Comparison of ENCODE assay signal across 10 mouse cellular contexts in the genomic region with DNA sequence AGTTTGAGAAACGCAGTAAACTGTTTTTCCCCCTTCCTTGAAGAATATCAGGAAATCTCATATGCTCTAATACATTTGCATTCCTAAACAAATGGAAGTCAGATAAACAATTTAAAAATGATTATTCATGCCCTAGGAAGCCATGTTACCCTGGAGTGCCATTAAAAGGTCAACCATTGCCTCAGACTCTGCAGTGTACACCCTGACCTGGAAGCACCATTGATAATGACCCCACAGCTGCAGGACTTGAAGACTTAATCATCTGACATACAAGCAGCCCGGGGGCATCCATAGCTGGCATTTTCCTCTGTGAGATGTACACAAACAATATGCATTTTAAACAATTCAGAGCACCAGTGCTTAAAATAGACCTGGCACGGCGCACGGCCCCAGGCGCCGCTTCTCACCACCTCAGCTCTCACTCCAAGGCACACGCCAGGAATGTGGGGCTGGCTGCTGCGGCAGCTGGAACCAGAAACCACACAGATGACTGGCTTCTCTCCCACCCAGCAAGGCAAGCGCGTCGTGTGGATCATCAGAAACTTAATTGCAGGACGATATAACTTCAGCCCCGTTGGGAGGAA.
DNase-seq lines count a peak whose midpoint lies in the region; ATAC-seq and TF ChIP-seq lines count a peak whose summit lies in the region.
"Had no signal": no experiment of that assay in that cellular context is flagged by ENCODE, and none has a peak within 500 bp of the region (broad histone marks: within the 10 kb centered on the region; RNA-seq: fewer than 3 reads in every experiment).

No protein-coding gene starts in this region.

- no peak overlapping the region for H3K4me2 ChIP-seq in limb, embryonic 13.5 days (replicated peaks)
- no peak overlapping the region for H3K4me2 ChIP-seq in hindbrain, postnatal 0 days (ENCODE audit: low read depth, low read length)
- H3K4me2 ChIP-seq: neural tube, embryonic 12.5 days had no signal

- no peak overlapping the region for H3K9ac ChIP-seq in limb, embryonic 13.5 days
- no peak overlapping the region for H3K9ac ChIP-seq in hindbrain, postnatal 0 days (replicated peaks; ENCODE audit: low read length)
- H3K9ac ChIP-seq: neural tube, embryonic 12.5 days had no signal

- ATAC-seq in limb, embryonic 13.5 days (ENCODE audit: low FRiP score, low read depth): peak; percentile 75
- ATAC-seq in hindbrain, postnatal 0 days: no peak
- ATAC-seq in erythroid progenitor cell, adult 5-6 weeks (replicated peaks; ENCODE audit: low FRiP score, poor library complexity, severe bottlenecking): no peak

- no peaks in the 10 kb centered on the region for H3K9me3 ChIP-seq in limb, embryonic 13.5 days
- no peaks in the 10 kb centered on the region for H3K9me3 ChIP-seq in limb, embryonic 10.5 days (replicated peaks)
- H3K9me3 ChIP-seq in hindbrain, postnatal 0 days (ENCODE audit: low read length): no peaks in the 10 kb centered on the region
- H3K9me3 ChIP-seq: neural tube, embryonic 12.5 days had no signal

- intact Hi-C loops in gastrocnemius, postnatal 14 days (cut with DNase I; ENCODE audit: low total_unique reads): no loop called here

- peak; percentile 20 to 23 for DNase-seq in cerebellum, postnatal 14 days
- no peak for DNase-seq in cerebellum, adult 18-20 months
- no peak for DNase-seq in limb, embryonic 10.5 days (ENCODE audit: low spot score)
- peak; percentile 49 for DNase-seq in gastrocnemius, postnatal 14 days
- DNase-seq in hindbrain, postnatal 0 days (ENCODE audit: low spot score): peak; percentile 10
- no peak for DNase-seq in spleen, postnatal 14 days (ENCODE audit: low spot score in 2 of 2)
- DNase-seq: liver had no signal

- peaks cover 4% of the 10 kb centered on the region; the same call in 1 of the 2 replicates for H3K4me1 ChIP-seq in limb, embryonic 13.5 days
- peaks cover 9% of the 10 kb centered on the region; the same call in 1 of the 2 replicates for H3K4me1 ChIP-seq in limb, embryonic 10.5 days
- H3K4me1 ChIP-seq in hindbrain, postnatal 0 days (ENCODE audit: insufficient read depth, low read length): no peaks in the 10 kb centered on the region

- H3K4me3 ChIP-seq in limb, embryonic 13.5 days: no peak overlapping the region
- H3K4me3 ChIP-seq in limb, embryonic 10.5 days: no peak overlapping the region
- no peak overlapping the region for H3K4me3 ChIP-seq in hindbrain, postnatal 0 days (ENCODE audit: low read length)
- H3K4me3 ChIP-seq: neural tube, embryonic 12.5 days had no signal

- 63% methylated on average over 14 of the region's 14 CpGs for WGBS in limb, embryonic 13.5 days
- WGBS in limb, embryonic 10.5 days: 86% methylated on average over 14 of the region's 14 CpGs
- WGBS in hindbrain, postnatal 0 days: 55% methylated on average over 14 of the region's 14 CpGs

- TF ChIP-seq CTCF in hindbrain, postnatal 0 days (IDR thresholded peaks at IDR 0.05; ENCODE audit: low read depth): no peak

- H3K36me3 ChIP-seq in limb, embryonic 13.5 days: no peaks in the 10 kb centered on the region
- H3K36me3 ChIP-seq in limb, embryonic 10.5 days: no peaks in the 10 kb centered on the region
- no peaks in the 10 kb centered on the region for H3K36me3 ChIP-seq in hindbrain, postnatal 0 days (ENCODE audit: insufficient read depth, low read length)
- H3K36me3 ChIP-seq: neural tube, embryonic 12.5 days had no signal

- no peaks in the 10 kb centered on the region for H3K27me3 ChIP-seq in limb, embryonic 13.5 days
- no peaks in the 10 kb centered on the region for H3K27me3 ChIP-seq in limb, embryonic 10.5 days (ENCODE audit: low read depth, poor library complexity, severe bottlenecking)
- H3K27me3 ChIP-seq in hindbrain, postnatal 0 days (ENCODE audit: insufficient read depth, low read length): no peaks in the 10 kb centered on the region
- H3K27me3 ChIP-seq: neural tube, embryonic 12.5 days had no signal

- no peak overlapping the region for H3K27ac ChIP-seq in limb, embryonic 13.5 days
- no peak overlapping the region for H3K27ac ChIP-seq in limb, embryonic 10.5 days
- no peak overlapping the region for H3K27ac ChIP-seq in hindbrain, postnatal 0 days
- H3K27ac ChIP-seq: neural tube, embryonic 12.5 days had no signal

Comparison
In these comparisons a context has a peak if more than half of its experiments do, and no peak if none do; other contexts are left out.
1. DNase-seq: peak in cerebellum, postnatal 14 days (2 of 2), gastrocnemius, postnatal 14 days (single experiment) and hindbrain, postnatal 0 days (single experiment); none in cerebellum, adult 18-20 months (0 of 2), limb, embryonic 10.5 days (single experiment) and spleen, postnatal 14 days (0 of 2).